Mouse (Mus musculus) stomach, adult 2 months (tissue): ENCODE data around the gene Gmppb. TPM values are rescaled to one million over a fixed set of nuclear protein-coding genes. Genes with fewer than 3 reads are reported as not detected.

Experiments used
- polyA plus RNA-seq: library from polyadenylated mRNA; depleted of rRNA; stranded (reverse); fragments of >200 nt; gene quantifications from 2 replicates; pipeline ENCODE4 v1.2.3, GENCODE M21; 2012; rRNA removed

The Gmppb gene
- polyA plus RNA-seq = 12.7 and 13.3 TPM in 2 replicates

GRCm38 (mm10) chr9:108049016-108049455 is at the start of gene Gmppb:
TSS of gene Gmppb (plus strand) at chr9:108049242.

DNA sequence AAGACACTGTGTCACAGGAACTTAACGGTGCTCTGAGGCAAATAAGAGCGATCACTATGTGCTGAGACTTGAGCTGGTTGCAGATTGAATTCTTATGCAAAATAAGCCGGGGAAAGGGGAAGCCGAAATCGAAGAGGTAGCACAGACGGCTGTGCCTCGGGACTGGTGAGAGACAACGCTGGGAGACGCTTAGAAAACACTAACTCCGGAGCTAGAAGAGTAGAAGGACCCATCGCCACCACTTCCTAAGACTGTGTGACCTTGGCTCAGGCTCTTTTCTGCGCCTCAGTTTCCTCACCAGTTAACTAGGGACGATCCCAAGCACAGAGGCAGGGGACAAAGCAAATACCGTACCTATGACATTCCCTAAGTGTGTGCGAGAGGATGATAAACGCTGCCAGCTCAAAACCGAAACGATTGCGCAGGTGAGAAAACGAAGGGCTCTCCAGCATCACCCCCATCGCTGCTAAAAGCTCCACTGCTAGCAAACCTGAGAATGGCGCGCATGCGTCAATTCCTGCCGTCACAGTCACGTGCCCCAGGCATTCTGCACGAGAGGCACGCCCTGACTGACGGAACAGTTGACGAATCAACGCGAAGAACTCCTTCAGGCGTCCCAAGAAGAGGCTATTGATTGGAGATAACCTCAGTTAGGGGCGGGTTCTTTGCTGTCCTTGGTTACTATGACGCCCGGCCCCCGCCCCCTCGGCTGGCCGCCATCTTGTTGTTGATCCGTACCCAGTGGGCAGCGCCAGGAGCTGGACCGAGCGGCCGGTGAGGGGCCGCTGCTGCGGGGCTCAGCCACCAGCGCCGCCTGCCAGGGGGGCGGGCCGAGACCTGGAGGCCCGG is 46.9 kb upstream of the Gmppb start, which contains the start of gene Ip6k1:
TSS of gene Ip6k1 (plus strand) at position 580 of the 849 bp plus-strand sequence.

GRCm38 (mm10) chr9:108052885-108053664 is 4.0 kb downstream of the Gmppb start, which contains the start of gene Amigo3:
TSS of gene Amigo3 (plus strand) at chr9:108053159.

GRCm38 (mm10) chr9:108080168-108080567 is 31.1 kb downstream of the Gmppb start, which contains the start of gene Mst1:
TSS of gene Mst1 (plus strand) at chr9:108080436.

GRCm38 (mm10) chr9:108082988-108083431 is 34.0 kb downstream of the Gmppb start, which contains the start of gene Rnf123:
TSS of gene Rnf123 (minus strand) at chr9:108083346.

GRCm38 (mm10) chr9:108094184-108094941 is 45.3 kb downstream of the Gmppb start, which contains the start of gene Apeh:
TSS of gene Apeh (minus strand) at chr9:108094606.

Other genes with a start within 250 kb of the Gmppb start
- 4.0 and 5.3 TPM in 2 replicates for gene Rbm6, start 176.0 kb upstream of the Gmppb start, polyA plus RNA-seq
- gene Mon1a, start 161.1 kb upstream of the Gmppb start, polyA plus RNA-seq = 38.1 and 50.7 TPM in 2 replicates
- gene Mst1r, start 142.4 kb upstream of the Gmppb start, polyA plus RNA-seq = 78.7 and 86.7 TPM in 2 replicates
- gene Actl11, start 120.8 kb upstream of the Gmppb start, polyA plus RNA-seq = not detected in 2 replicates
- 0.16 and 0.43 TPM in 2 replicates for gene Camkv, start 113.6 kb upstream of the Gmppb start, polyA plus RNA-seq
- 0.88 and 2.2 TPM in 2 replicates for gene Traip, start 99.1 kb upstream of the Gmppb start, polyA plus RNA-seq
- 24.3 and 29.0 TPM in 2 replicates for gene Uba7, start 73.7 kb upstream of the Gmppb start, polyA plus RNA-seq
- gene Gm20661, start 66.2 kb upstream of the Gmppb start, polyA plus RNA-seq = 0.04 TPM in 1 of 2 replicates, not detected in the other
- gene Inka1, start 63.4 kb upstream of the Gmppb start, polyA plus RNA-seq = 8.1 and 8.3 TPM in 2 replicates
- 0.63 and 0.74 TPM in 2 replicates for gene Cdhr4, start 56.7 kb upstream of the Gmppb start, polyA plus RNA-seq
- 0.10 TPM in 1 of 2 replicates, not detected in the other for gene Gm20662, start 52.9 kb upstream of the Gmppb start, polyA plus RNA-seq
- 38.4 and 50.1 TPM in 2 replicates for gene Ip6k1, start 46.7 kb upstream of the Gmppb start, polyA plus RNA-seq
- 4.8 and 8.3 TPM in 2 replicates for gene Amigo3, start 3.9 kb downstream of the Gmppb start, polyA plus RNA-seq
- gene Mst1, start 31.2 kb downstream of the Gmppb start, polyA plus RNA-seq = 1.8 and 2.7 TPM in 2 replicates
- 37.7 and 49.7 TPM in 2 replicates for gene Rnf123, start 34.1 kb downstream of the Gmppb start, polyA plus RNA-seq
- 65.0 and 72.5 TPM in 2 replicates for gene Apeh, start 45.4 kb downstream of the Gmppb start, polyA plus RNA-seq
- 0.91 and 0.92 TPM in 2 replicates for gene Bsn, start 141.1 kb downstream of the Gmppb start, polyA plus RNA-seq
- gene Dag1, start 214.7 kb downstream of the Gmppb start, polyA plus RNA-seq = 28.8 and 36.6 TPM in 2 replicates
- gene Nicn1, start 241.2 kb downstream of the Gmppb start, polyA plus RNA-seq = 6.8 and 6.9 TPM in 2 replicates
- 3.2 TPM in 2 replicates for gene Amt, start 247.6 kb downstream of the Gmppb start, polyA plus RNA-seq